Mouse (Mus musculus): Measurements from ENCODE around the gene Tufm.

- no peak for TF ChIP-seq CTCF (IDR thresholded peaks at IDR 0.05; ENCODE audit: low read depth, low read length)
- no peak for TF ChIP-seq POLR2A (IDR thresholded peaks at IDR 0.05; ENCODE audit: insufficient read depth, low read length)
These were observed 40.9 kb upstream of the Tufm start for GRCm38 (mm10) chr7:126446217-126446616.
